Mouse (Mus musculus): ENCODE data around the gene Lpar3. TPM values are rescaled to one million over a fixed set of nuclear protein-coding genes. Genes with fewer than 3 reads are reported as not detected.

The Lpar3 gene
- 0.52 TPM for polyA plus RNA-seq (2014; fragmentation: Illumina TruSeq; extraction: RNeasy Lipid Tissue Mini Kit (QIAGEN cat#74804); ENCODE audit: low read depth, low replicate concordance)

GRCm38 (mm10) chr3:146220776-146221486 lies at the start of gene Lpar3:
TSS of gene Lpar3 (plus strand) at chr3:146220963.

Other genes starting within 250 kb of the Lpar3 start
- 4.8 TPM for gene Syde2, start 233.1 kb upstream of the Lpar3 start, polyA plus RNA-seq (2014; fragmentation: Illumina TruSeq; extraction: RNeasy Lipid Tissue Mini Kit (QIAGEN cat#74804); ENCODE audit: low read depth, low replicate concordance)
- not detected for gene Wdr63, start 112.8 kb upstream of the Lpar3 start, polyA plus RNA-seq (2014; fragmentation: Illumina TruSeq; extraction: RNeasy Lipid Tissue Mini Kit (QIAGEN cat#74804); ENCODE audit: low read depth, low replicate concordance)
- gene Mcoln3, start 103.5 kb upstream of the Lpar3 start, polyA plus RNA-seq (2014; fragmentation: Illumina TruSeq; extraction: RNeasy Lipid Tissue Mini Kit (QIAGEN cat#74804); ENCODE audit: low read depth, low replicate concordance) = not detected
- gene Mcoln2, start 71.1 kb upstream of the Lpar3 start, polyA plus RNA-seq (2014; fragmentation: Illumina TruSeq; extraction: RNeasy Lipid Tissue Mini Kit (QIAGEN cat#74804); ENCODE audit: low read depth, low replicate concordance) = not detected
- 15.9 TPM for gene Ssx2ip, start 183.7 kb downstream of the Lpar3 start, polyA plus RNA-seq (2014; fragmentation: Illumina TruSeq; extraction: RNeasy Lipid Tissue Mini Kit (QIAGEN cat#74804); ENCODE audit: low read depth, low replicate concordance)
- 35.3 TPM for gene Ctbs, start 228.8 kb downstream of the Lpar3 start, polyA plus RNA-seq (2014; fragmentation: Illumina TruSeq; extraction: RNeasy Lipid Tissue Mini Kit (QIAGEN cat#74804); ENCODE audit: low read depth, low replicate concordance)

Data from adrenal gland, adult 10 weeks (tissue).